Mouse (Mus musculus) MEL (cell line): ENCODE data around the gene Gm853.
A peak's percentile ranks its signal among the peaks of the same experiment; 100 is the strongest.

Source experiments
- CHD2 ChIP-seq: IDR thresholded peaks from 2 replicates; pipeline ENCODE4 v1.6.1; 2011; ENCODE audit warnings: low read length, improper control_type of control experiment
- CTCF ChIP-seq, 3 experiments: IDR thresholded peaks in 2 of 3; conservative IDR thresholded peaks in 1 of 3; 2 replicates each; pipeline ENCODE4 v1.5.1; 2011 to 2012; ENCODE audit warnings: low read length in 3 of 3, low read depth in 2 of 3, mild to moderate bottlenecking in 2 of 3, improper control_type of control experiment in 1 of 3, inconsistent platforms in 1 of 3, mixed read lengths in 1 of 3, moderate library complexity in 1 of 3; ENCODE audit not compliant: control insufficient read depth in 1 of 3, insufficient read depth in 1 of 3, poor library complexity in 1 of 3, severe bottlenecking in 1 of 3
- EP300 ChIP-seq, 2 experiments: IDR thresholded peaks; 2 replicates each; pipeline ENCODE4 v1.6.1; 2011; ENCODE audit warnings: improper control_type of control experiment in 2 of 2, low read length in 2 of 2, low read depth in 1 of 2, mild to moderate bottlenecking in 1 of 2
- ETS1 ChIP-seq: IDR thresholded peaks from 2 replicates; pipeline ENCODE4 v1.6.1; 2012; ENCODE audit warnings: low read depth, mild to moderate bottlenecking, inconsistent platforms, low read length, improper control_type of control experiment, moderate library complexity
- JUND ChIP-seq: IDR thresholded peaks from 2 replicates; pipeline ENCODE4 v1.6.1; 2011; ENCODE audit warnings: low read depth, mild to moderate bottlenecking, improper control_type of control experiment, low read length
- MAFK ChIP-seq: IDR thresholded peaks from 2 replicates; pipeline ENCODE4 v1.6.1; 2011; ENCODE audit warnings: low read depth, mild to moderate bottlenecking, low read length, improper control_type of control experiment, borderline replicate concordance
- MAX ChIP-seq: IDR thresholded peaks from 2 replicates; pipeline ENCODE4 v1.6.1; 2011; ENCODE audit warnings: low read length, improper control_type of control experiment
- MYB ChIP-seq: IDR thresholded peaks from 2 replicates; pipeline ENCODE4 v1.6.1; 2011; ENCODE audit warnings: mild to moderate bottlenecking, low read depth, low read length, improper control_type of control experiment
- MYC ChIP-seq: IDR thresholded peaks from 2 replicates; pipeline ENCODE4 v1.6.1; 2011; ENCODE audit warnings: low read depth, mild to moderate bottlenecking, low read length, improper control_type of control experiment, moderate library complexity
- POLR2A ChIP-seq, 2 experiments: IDR thresholded peaks; 2 replicates each; pipeline ENCODE4 v1.6.1; 2011 to 2012; ENCODE audit warnings: low read length in 2 of 2, mild to moderate bottlenecking in 2 of 2, control low read depth in 1 of 2, improper control_type of control experiment in 1 of 2, low read depth in 1 of 2, moderate library complexity in 1 of 2; ENCODE audit not compliant: control insufficient read depth in 1 of 2, insufficient read depth in 1 of 2, poor library complexity in 1 of 2
- POLR2AphosphoS2 ChIP-seq: IDR thresholded peaks from 2 replicates; pipeline ENCODE4 v1.6.1; 2011; ENCODE audit warnings: low read length, improper control_type of control experiment
- TAL1 ChIP-seq: IDR thresholded peaks from 2 replicates; pipeline ENCODE4 v1.6.1; 2012; ENCODE audit warnings: mild to moderate bottlenecking, inconsistent platforms, low read length, moderate library complexity, mixed read lengths
- TBP ChIP-seq: IDR thresholded peaks from 2 replicates; pipeline ENCODE4 v1.8.0; 2011; ENCODE audit warnings: low read depth, low read length, improper control_type of control experiment
- UBTF ChIP-seq: IDR thresholded peaks from 2 replicates; pipeline ENCODE4 v1.6.1; 2012; ENCODE audit warnings: low read depth, mild to moderate bottlenecking, inconsistent platforms, low read length, improper control_type of control experiment, moderate library complexity, borderline replicate concordance; ENCODE audit not compliant: insufficient read depth

GRCm38 (mm10) chr4:130244749-130245148 lies 22.5 kb upstream of the Gm853 start:
- TF ChIP-seq TBP, result no peak
- no peak for TF ChIP-seq CTCF (IDR thresholded peaks at IDR 0.05 in 2 of 3, conservative IDR thresholded peaks at IDR 0.05 in 1 of 3; ENCODE audit: control insufficient read depth in 1 of 3, insufficient read depth in 1 of 3, low read depth in 2 of 3, low read length in 3 of 3, poor library complexity in 1 of 3, severe bottlenecking in 1 of 3)
- TF ChIP-seq POLR2A (IDR thresholded peaks at IDR 0.05; ENCODE audit: control insufficient read depth in 1 of 2, insufficient read depth in 1 of 2, low read depth in 1 of 2, low read length in 2 of 2, poor library complexity in 1 of 2), result no peak
- TF ChIP-seq JUND, result no peak
- no peak for TF ChIP-seq MAX
- TF ChIP-seq TAL1, result no peak
- TF ChIP-seq EP300 (IDR thresholded peaks at IDR 0.05; ENCODE audit: low read depth in 1 of 2, low read length in 2 of 2), result peak; percentile 27 to 60; a peak in 3 of 4 replicates
- TF ChIP-seq MYC, result no peak
- TF ChIP-seq UBTF, result no peak
- no peak for TF ChIP-seq POLR2AphosphoS2
- TF ChIP-seq CHD2, result no peak
- TF ChIP-seq ETS1, result no peak
- no peak for TF ChIP-seq MYB
- no peak for TF ChIP-seq MAFK
